Comparison of ENCODE assay signal across 8 mouse cellular contexts in the genomic region with DNA sequence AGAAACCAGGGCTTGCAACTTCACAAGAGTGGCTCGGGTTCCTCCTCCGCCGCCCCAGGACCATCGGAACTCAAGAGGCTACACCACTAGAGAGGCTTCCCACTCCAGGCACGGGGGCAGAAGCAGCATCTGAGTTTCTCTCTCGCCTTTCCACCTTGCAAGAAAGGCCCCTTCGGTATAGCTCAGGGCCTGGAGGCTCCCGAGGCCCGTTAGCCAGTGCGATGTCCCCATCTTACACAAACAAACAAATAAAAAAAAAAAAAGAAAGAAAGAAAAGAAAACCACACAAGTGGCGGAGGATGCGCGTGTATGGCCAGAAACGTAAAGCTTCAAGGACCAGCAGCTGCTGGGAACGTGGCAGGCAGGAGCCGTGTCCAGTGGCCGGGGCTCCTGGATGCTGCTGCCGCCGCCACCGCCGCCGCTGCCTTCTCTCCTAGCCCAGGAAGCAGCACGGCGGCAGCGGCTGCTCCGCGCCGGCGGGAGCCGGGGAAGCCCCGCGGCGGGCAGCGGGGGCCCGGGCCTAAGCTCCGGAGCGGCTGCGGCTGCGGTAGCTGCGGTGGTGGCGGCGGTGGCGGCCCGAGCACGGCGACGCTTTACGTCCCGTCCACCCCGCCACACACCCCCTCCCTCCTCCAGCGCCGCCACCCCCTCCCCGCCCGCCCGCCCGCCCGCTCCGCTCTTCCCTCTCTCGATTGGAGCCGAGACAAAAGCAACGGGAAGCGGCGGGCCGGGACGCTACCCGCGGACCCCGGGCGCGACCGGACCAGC. TPM values are rescaled to one million over a fixed set of nuclear protein-coding genes. Genes with fewer than 3 reads are reported as not detected.
DNase-seq lines count a peak whose midpoint lies in the region; ATAC-seq and TF ChIP-seq lines count a peak whose summit lies in the region.

No protein-coding gene starts in this region.

- no peaks in the 10 kb centered on the region; the same call in 1 of the 2 replicates for H3K4me1 ChIP-seq in intestine, embryonic 15.5 days (replicated peaks)
- peaks cover 4% of the 10 kb centered on the region for H3K4me1 ChIP-seq in limb, embryonic 14.5 days (ENCODE audit: control insufficient read depth, insufficient read depth, low read length)
- peaks cover 21% of the 10 kb centered on the region for H3K4me1 ChIP-seq in midbrain, embryonic 14.5 days (ENCODE audit: control insufficient read depth, insufficient read depth, low read length)

- DNase-seq in layer of hippocampus, adult 11-12 months (ENCODE audit: low spot score) = peak; percentile 40
- DNase-seq in layer of hippocampus, adult 9-10 months (ENCODE audit: low spot score) = no peak
- peak; percentile 52 to 69 for DNase-seq in cerebellum, postnatal 36 days
- peak; percentile 50 for DNase-seq in gastrocnemius, postnatal 10 days
- DNase-seq in limb, embryonic 14.5 days (ENCODE audit: low spot score) = peak; percentile 40
- peak; percentile 78 for DNase-seq in midbrain, embryonic 14.5 days
- peak; percentile 65 to 68 for DNase-seq in spleen, postnatal 10 days (ENCODE audit: low spot score in 2 of 2)

- peak; percentile 84 for ATAC-seq in intestine, embryonic 15.5 days
- peak; percentile 74 for ATAC-seq in limb, embryonic 14.5 days (ENCODE audit: low FRiP score, low read depth)
- peak; percentile 84 for ATAC-seq in midbrain, embryonic 14.5 days (ENCODE audit: low FRiP score, low TSS enrichment)

- H3K4me3 ChIP-seq in intestine, embryonic 15.5 days (replicated peaks) = peak overlapping the region; percentile 97
- H3K4me3 ChIP-seq in limb, embryonic 14.5 days (replicated peaks; ENCODE audit: low read length) = peak overlapping the region; percentile 93
- peak overlapping the region; percentile 92 for H3K4me3 ChIP-seq in midbrain, embryonic 14.5 days (replicated peaks; ENCODE audit: low read depth, low read length)

- peak overlapping the region; percentile 90 for H3K9ac ChIP-seq in intestine, embryonic 15.5 days
- H3K9ac ChIP-seq in limb, embryonic 14.5 days (ENCODE audit: low read depth, low read length, severe bottlenecking) = peak overlapping the region; percentile 97
- H3K9ac ChIP-seq in midbrain, embryonic 14.5 days (replicated peaks; ENCODE audit: low read length) = peak overlapping the region; percentile 93

- no peak for TF ChIP-seq POLR2A in limb, embryonic 14.5 days (IDR thresholded peaks at IDR 0.05; ENCODE audit: borderline replicate concordance, extremely low read depth, insufficient read depth, insufficient read length)

- no peaks in the 10 kb centered on the region for H3K9me3 ChIP-seq in intestine, embryonic 15.5 days
- no peaks in the 10 kb centered on the region for H3K9me3 ChIP-seq in limb, embryonic 14.5 days (ENCODE audit: control insufficient read depth, low read length)
- no peaks in the 10 kb centered on the region for H3K9me3 ChIP-seq in midbrain, embryonic 14.5 days (ENCODE audit: control insufficient read depth, low read length)

- H3K4me2 ChIP-seq in intestine, embryonic 15.5 days (replicated peaks) = peak overlapping the region; percentile 64
- peak overlapping the region; percentile 65 for H3K4me2 ChIP-seq in limb, embryonic 14.5 days (replicated peaks; ENCODE audit: low read depth, low read length, severe bottlenecking)
- H3K4me2 ChIP-seq in midbrain, embryonic 14.5 days (ENCODE audit: low read length) = peak overlapping the region; percentile 81

- H3K36me3 ChIP-seq in intestine, embryonic 15.5 days = peaks cover 5% of the 10 kb centered on the region; the same call in 1 of the 2 replicates
- 0 out of 2 replicates have a peak, but pooled peaks cover 8% of the 10 kb centered on the region for H3K36me3 ChIP-seq in limb, embryonic 14.5 days (ENCODE audit: control insufficient read depth, insufficient read depth, low read length)
- H3K36me3 ChIP-seq in midbrain, embryonic 14.5 days (ENCODE audit: control insufficient read depth, insufficient read depth, low read length) = peaks cover 8% of the 10 kb centered on the region

- no peaks in the 10 kb centered on the region for H3K27me3 ChIP-seq in intestine, embryonic 15.5 days (replicated peaks)
- no peaks in the 10 kb centered on the region for H3K27me3 ChIP-seq in limb, embryonic 14.5 days (ENCODE audit: control insufficient read depth, insufficient read depth, low read length)
- H3K27me3 ChIP-seq in midbrain, embryonic 14.5 days (ENCODE audit: control insufficient read depth, insufficient read depth, low read length) = no peaks in the 10 kb centered on the region

- WGBS in intestine, embryonic 15.5 days = under 1% methylated on average over 42 of the region's 71 CpGs
- 0% methylated on average over 26 of the region's 71 CpGs for whole genome bisulfite sequencing in limb, embryonic 14.5 days
- WGBS in midbrain, embryonic 14.5 days = under 1% methylated on average over 48 of the region's 71 CpGs

- H3K27ac ChIP-seq in intestine, embryonic 15.5 days = peak overlapping the region; percentile 97
- peak overlapping the region; percentile 99 for H3K27ac ChIP-seq in limb, embryonic 14.5 days (replicated peaks; ENCODE audit: low read depth, low read length)
- H3K27ac ChIP-seq in midbrain, embryonic 14.5 days (replicated peaks; ENCODE audit: low read depth, low read length) = peak overlapping the region; percentile 99

RNA-seq across cellular contexts. Expression of a gene that starts 0.5 kb away (rescaled TPM):
- total RNA-seq in gastrocnemius, postnatal 10 days (2021) = 10 to 100 TPM; 45.9 to 48.1 TPM
- polyA plus RNA-seq in intestine, embryonic 15.5 days (2015; fragmentation: Nextera tagmentation; extraction: Ambion mirVana) = 76.4 and 88.1 TPM in 2 replicates
- polyA plus RNA-seq in limb, embryonic 14.5 days (2012; rRNA removed) = 98.8 and 101 TPM in 2 replicates
- polyA plus RNA-seq in limb, embryonic 14.5 days (2014; fragmentation: Nextera tagmentation; extraction: Ambion mirVana) = 112 and 116 TPM in 2 replicates
- polyA plus RNA-seq in midbrain, embryonic 14.5 days (2014; fragmentation: Nextera tagmentation; extraction: Ambion mirVana) = 92.7 and 122 TPM in 2 replicates
